Mouse (Mus musculus): ENCODE data around the gene Ppara. TPM values are rescaled to one million over a fixed set of nuclear protein-coding genes. Genes with fewer than 3 reads are reported as not detected.

Gene Ppara
- total RNA-seq, 4 experiments from 2014 or later = 50.2 to 79.0 (median 59.5) TPM

GRCm38 (mm10) chr15:85806886-85807285, 72.1 kb downstream of the Ppara start:
- no peak for DNase-seq (ENCODE audit: low spot score)

- no peak for DNase-seq (ENCODE audit: low spot score)
Measured at GRCm38 (mm10) chr15:85807404-85807803, 72.6 kb downstream of the Ppara start.

- no peak for DNase-seq (ENCODE audit: low spot score)
Measured at GRCm38 (mm10) chr15:85808031-85808430, 73.2 kb downstream of the Ppara start.

- DNase-seq (ENCODE audit: low spot score) = no peak
Measured at GRCm38 (mm10) chr15:85808434-85808833, 73.7 kb downstream of the Ppara start.

- no peak for DNase-seq (ENCODE audit: low spot score)
Measured at GRCm38 (mm10) chr15:85809091-85809490, 74.3 kb downstream of the Ppara start.

- no peak for DNase-seq (ENCODE audit: low spot score)
Measured at GRCm38 (mm10) chr15:85810462-85810805, 75.7 kb downstream of the Ppara start.

- peak; percentile 83 for DNase-seq (ENCODE audit: low spot score)
Measured at GRCm38 (mm10) chr15:85810806-85811521, 76.2 kb downstream of the Ppara start.

- peak; percentile 100 for DNase-seq (ENCODE audit: low spot score)
Measured at GRCm38 (mm10) chr15:85811535-85812277, 76.9 kb downstream of the Ppara start, which contains the start of gene Cdpf1. TSS of gene Cdpf1 (minus strand) at chr15:85811697.

GRCm38 (mm10) chr15:85813428-85813827, 78.6 kb downstream of the Ppara start:
- no peak for DNase-seq (ENCODE audit: low spot score)

- no peak for DNase-seq (ENCODE audit: low spot score)
Measured at GRCm38 (mm10) chr15:85821203-85822010, 86.6 kb downstream of the Ppara start, which contains the start of gene Pkdrej. TSS of gene Pkdrej (minus strand) at chr15:85821734.

- DNase-seq (ENCODE audit: low spot score) = no peak
Measured at GRCm38 (mm10) chr15:85822011-85822359, 87.2 kb downstream of the Ppara start.

GRCm38 (mm10) chr15:85826676-85827075, 91.9 kb downstream of the Ppara start:
- no peak for DNase-seq (ENCODE audit: low spot score)

GRCm38 (mm10) chr15:85828071-85828470, 93.3 kb downstream of the Ppara start:
- DNase-seq (ENCODE audit: low spot score) = no peak

GRCm38 (mm10) chr15:85829470-85829869, 94.7 kb downstream of the Ppara start:
- no peak for DNase-seq (ENCODE audit: low spot score)

- DNase-seq (ENCODE audit: low spot score) = peak; percentile 87
Measured at GRCm38 (mm10) chr15:85831954-85832590, 97.3 kb downstream of the Ppara start, which contains the start of gene Ttc38. TSS of gene Ttc38 (plus strand) at chr15:85832306.

GRCm38 (mm10) chr15:85832599-85832998, 97.8 kb downstream of the Ppara start:
- no peak for DNase-seq (ENCODE audit: low spot score)

- DNase-seq (ENCODE audit: low spot score) = no peak
Measured at GRCm38 (mm10) chr15:85835335-85835734, 100.6 kb downstream of the Ppara start.

GRCm38 (mm10) chr15:85836887-85837286, 102.1 kb downstream of the Ppara start:
- no peak for DNase-seq (ENCODE audit: low spot score)

GRCm38 (mm10) chr15:85840983-85841382, 106.2 kb downstream of the Ppara start:
- DNase-seq (ENCODE audit: low spot score) = no peak

GRCm38 (mm10) chr15:85841796-85842360, 107.1 kb downstream of the Ppara start:
- no peak for DNase-seq (ENCODE audit: low spot score)

GRCm38 (mm10) chr15:85845071-85845470, 110.3 kb downstream of the Ppara start:
- no peak for DNase-seq (ENCODE audit: low spot score)
